Mouse (Mus musculus): ENCODE results near the gene Wwc1.

GRCm38 (mm10) chr11:35977796-35978195 lies 2.5 kb downstream of the Wwc1 start:
- no peak for TF ChIP-seq CTCF (IDR thresholded peaks at IDR 0.05; ENCODE audit: low read depth, low read length)
- TF ChIP-seq POLR2A (IDR thresholded peaks at IDR 0.05; ENCODE audit: borderline replicate concordance, low read depth, low read length) = no peak

Data from bone marrow macrophage, adult 2 months (primary cell).